Mouse (Mus musculus): ENCODE data around the gene Pde7b. TPM values are rescaled to one million over a fixed set of nuclear protein-coding genes. Genes with fewer than 3 reads are reported as not detected.

Gene Pde7b
- polyA plus RNA-seq, 1 experiment from 2014 or later = 3.9 TPM

GRCm38 (mm10) chr10:20503265-20504025, 221.4 kb downstream of the Pde7b start:
- Histone ChIP-seq H3K4me2 (replicated peaks) (no peak overlapping the region), H3K4me1 (replicated peaks; ENCODE audit: control insufficient read depth, insufficient read depth, low read length) (no peaks in the 10 kb centered on the region), H3K36me3 (replicated peaks; ENCODE audit: control insufficient read depth, insufficient read depth) (no peaks in the 10 kb centered on the region), H3K27me3 (ENCODE audit: control insufficient read depth, insufficient read depth, low read length) (no peaks in the 10 kb centered on the region), H3K27ac (no peak overlapping the region), H3K9me3 (ENCODE audit: control insufficient read depth, low read length) (0 out of 2 replicates have a peak, but pooled peaks cover 2% of the 10 kb centered on the region), H3K9ac (no peak overlapping the region), H3K4me3 (replicated peaks; ENCODE audit: low read length) (no peak overlapping the region)
- no peak for ATAC-seq (ENCODE audit: low FRiP score)
- DNase-seq (ENCODE audit: low spot score) = no peak
- WGBS = 93% methylated on average over 17 of the region's 17 CpGs

GRCm38 (mm10) chr10:20501221-20501620, 223.7 kb downstream of the Pde7b start:
- Histone ChIP-seq H3K9ac (no peak overlapping the region), H3K27ac (no peak overlapping the region), H3K9me3 (ENCODE audit: control insufficient read depth, low read length) (0 out of 2 replicates have a peak, but pooled peaks cover 2% of the 10 kb centered on the region), H3K4me2 (replicated peaks) (no peak overlapping the region), H3K4me3 (replicated peaks; ENCODE audit: low read length) (no peak overlapping the region), H3K36me3 (replicated peaks; ENCODE audit: control insufficient read depth, insufficient read depth) (no peaks in the 10 kb centered on the region), H3K27me3 (ENCODE audit: control insufficient read depth, insufficient read depth, low read length) (no peaks in the 10 kb centered on the region), H3K4me1 (replicated peaks; ENCODE audit: control insufficient read depth, insufficient read depth, low read length) (no peaks in the 10 kb centered on the region)
- 80% methylated on average over 6 of the region's 6 CpGs for WGBS
- ATAC-seq (ENCODE audit: low FRiP score) (no peak), DNase-seq (ENCODE audit: low spot score) (no peak)

GRCm38 (mm10) chr10:20495051-20495450, 229.8 kb downstream of the Pde7b start:
- no peak for ATAC-seq (ENCODE audit: low FRiP score)
- no peak overlapping the region for H3K4me3 ChIP-seq (replicated peaks; ENCODE audit: low read length)
- 90% methylated on average over 4 of the region's 4 CpGs for WGBS

GRCm38 (mm10) chr10:20493826-20494455, 230.9 kb downstream of the Pde7b start:
- DNase-seq (ENCODE audit: low spot score) = no peak
- 84% methylated on average over 5 of the region's 5 CpGs for WGBS
- Histone ChIP-seq H3K9ac (no peak overlapping the region), H3K36me3 (replicated peaks; ENCODE audit: control insufficient read depth, insufficient read depth) (no peaks in the 10 kb centered on the region), H3K27ac (no peak overlapping the region), H3K4me1 (replicated peaks; ENCODE audit: control insufficient read depth, insufficient read depth, low read length) (no peaks in the 10 kb centered on the region), H3K9me3 (ENCODE audit: control insufficient read depth, low read length) (no peaks in the 10 kb centered on the region), H3K4me3 (replicated peaks; ENCODE audit: low read length) (no peak overlapping the region), H3K4me2 (replicated peaks) (no peak overlapping the region), H3K27me3 (ENCODE audit: control insufficient read depth, insufficient read depth, low read length) (no peaks in the 10 kb centered on the region)
- no peak for ATAC-seq (ENCODE audit: low FRiP score)

More at GRCm38 (mm10) chr10:20495051-20495450, 229.8 kb downstream of the Pde7b start:
- no peak overlapping the region for H3K4me2 ChIP-seq (replicated peaks)
- H3K9ac ChIP-seq = no peak overlapping the region
- no peak overlapping the region for H3K27ac ChIP-seq
- no peaks in the 10 kb centered on the region for H3K36me3 ChIP-seq (replicated peaks; ENCODE audit: control insufficient read depth, insufficient read depth)
- DNase-seq (ENCODE audit: low spot score) = no peak
- no peaks in the 10 kb centered on the region for H3K4me1 ChIP-seq (replicated peaks; ENCODE audit: control insufficient read depth, insufficient read depth, low read length)
- H3K9me3 ChIP-seq (ENCODE audit: control insufficient read depth, low read length) = no peaks in the 10 kb centered on the region
- H3K27me3 ChIP-seq (ENCODE audit: control insufficient read depth, insufficient read depth, low read length) = no peaks in the 10 kb centered on the region

- no peaks in the 10 kb centered on the region for H3K4me1 ChIP-seq (replicated peaks; ENCODE audit: control insufficient read depth, insufficient read depth, low read length)
- ATAC-seq (ENCODE audit: low FRiP score) = no peak
- H3K36me3 ChIP-seq (replicated peaks; ENCODE audit: control insufficient read depth, insufficient read depth) = no peaks in the 10 kb centered on the region
- no peak overlapping the region for H3K27ac ChIP-seq
- H3K4me2 ChIP-seq (replicated peaks) = no peak overlapping the region
- WGBS = 71% methylated on average over 11 of the region's 11 CpGs
- no peak for DNase-seq (ENCODE audit: low spot score)
- no peak overlapping the region for H3K9ac ChIP-seq
- H3K9me3 ChIP-seq (ENCODE audit: control insufficient read depth, low read length) = no peaks in the 10 kb centered on the region
- no peaks in the 10 kb centered on the region for H3K27me3 ChIP-seq (ENCODE audit: control insufficient read depth, insufficient read depth, low read length)
- no peak overlapping the region for H3K4me3 ChIP-seq (replicated peaks; ENCODE audit: low read length)
Observed at GRCm38 (mm10) chr10:20492216-20492964, 232.5 kb downstream of the Pde7b start.

GRCm38 (mm10) chr10:20490775-20491174, 234.1 kb downstream of the Pde7b start:
- H3K9me3 ChIP-seq (ENCODE audit: control insufficient read depth, low read length) = no peaks in the 10 kb centered on the region
- H3K4me3 ChIP-seq (replicated peaks; ENCODE audit: low read length) = no peak overlapping the region
- WGBS = 67% methylated on average over 1 of the region's 1 CpGs
- H3K4me1 ChIP-seq (replicated peaks; ENCODE audit: control insufficient read depth, insufficient read depth, low read length) = no peaks in the 10 kb centered on the region
- H3K4me2 ChIP-seq (replicated peaks) = no peak overlapping the region
- no peaks in the 10 kb centered on the region for H3K36me3 ChIP-seq (replicated peaks; ENCODE audit: control insufficient read depth, insufficient read depth)
- ATAC-seq (ENCODE audit: low FRiP score) (no peak), DNase-seq (ENCODE audit: low spot score) (no peak)
- no peak overlapping the region for H3K27ac ChIP-seq
- no peaks in the 10 kb centered on the region for H3K27me3 ChIP-seq (ENCODE audit: control insufficient read depth, insufficient read depth, low read length)
- H3K9ac ChIP-seq = no peak overlapping the region

GRCm38 (mm10) chr10:20490281-20490680, 234.6 kb downstream of the Pde7b start:
- no peak overlapping the region for H3K27ac ChIP-seq
- H3K36me3 ChIP-seq (replicated peaks; ENCODE audit: control insufficient read depth, insufficient read depth) = no peaks in the 10 kb centered on the region
- ATAC-seq (ENCODE audit: low FRiP score) (no peak), DNase-seq (ENCODE audit: low spot score) (no peak)
- 86% methylated on average over 8 of the region's 8 CpGs for WGBS
- H3K4me1 ChIP-seq (replicated peaks; ENCODE audit: control insufficient read depth, insufficient read depth, low read length) = no peaks in the 10 kb centered on the region
- no peak overlapping the region for H3K4me2 ChIP-seq (replicated peaks)
- H3K9ac ChIP-seq = no peak overlapping the region
- no peaks in the 10 kb centered on the region for H3K27me3 ChIP-seq (ENCODE audit: control insufficient read depth, insufficient read depth, low read length)
- H3K9me3 ChIP-seq (ENCODE audit: control insufficient read depth, low read length) = no peaks in the 10 kb centered on the region
- no peak overlapping the region for H3K4me3 ChIP-seq (replicated peaks; ENCODE audit: low read length)

- 82% methylated on average over 19 of the region's 19 CpGs for WGBS
- H3K9ac ChIP-seq = no peak overlapping the region
- no peaks in the 10 kb centered on the region for H3K36me3 ChIP-seq (replicated peaks; ENCODE audit: control insufficient read depth, insufficient read depth)
- no peaks in the 10 kb centered on the region for H3K9me3 ChIP-seq (ENCODE audit: control insufficient read depth, low read length)
- no peak overlapping the region for H3K27ac ChIP-seq
- DNase-seq (ENCODE audit: low spot score) (no peak), ATAC-seq (ENCODE audit: low FRiP score) (no peak)
- H3K4me1 ChIP-seq (replicated peaks; ENCODE audit: control insufficient read depth, insufficient read depth, low read length) = no peaks in the 10 kb centered on the region
- no peak overlapping the region for H3K4me2 ChIP-seq (replicated peaks)
- no peaks in the 10 kb centered on the region for H3K27me3 ChIP-seq (ENCODE audit: control insufficient read depth, insufficient read depth, low read length)
- H3K4me3 ChIP-seq (replicated peaks; ENCODE audit: low read length) = no peak overlapping the region
Observed at GRCm38 (mm10) chr10:20486461-20487253, 238.2 kb downstream of the Pde7b start.

- no peak overlapping the region for H3K4me3 ChIP-seq (replicated peaks; ENCODE audit: low read length)
- no peaks in the 10 kb centered on the region for H3K4me1 ChIP-seq (replicated peaks; ENCODE audit: control insufficient read depth, insufficient read depth, low read length)
- H3K9ac ChIP-seq = no peak overlapping the region
- H3K9me3 ChIP-seq (ENCODE audit: control insufficient read depth, low read length) = no peaks in the 10 kb centered on the region
- WGBS = 73% methylated on average over 3 of the region's 3 CpGs
- no peak overlapping the region for H3K4me2 ChIP-seq (replicated peaks)
- H3K27me3 ChIP-seq (ENCODE audit: control insufficient read depth, insufficient read depth, low read length) = no peaks in the 10 kb centered on the region
- no peaks in the 10 kb centered on the region for H3K36me3 ChIP-seq (replicated peaks; ENCODE audit: control insufficient read depth, insufficient read depth)
- no peak for DNase-seq (ENCODE audit: low spot score)
- no peak overlapping the region for H3K27ac ChIP-seq
- ATAC-seq (ENCODE audit: low FRiP score) = no peak
Observed at GRCm38 (mm10) chr10:20485816-20486215, 239.1 kb downstream of the Pde7b start.
